Mouse (Mus musculus): ENCODE results near the gene Sidt2. TPM values are rescaled to one million over a fixed set of nuclear protein-coding genes. Genes with fewer than 3 reads are reported as not detected.

The Sidt2 gene
- total and polyA plus RNA-seq, 3 experiments, result 14.6 to 54.4 (median 25.7) TPM

DNA sequence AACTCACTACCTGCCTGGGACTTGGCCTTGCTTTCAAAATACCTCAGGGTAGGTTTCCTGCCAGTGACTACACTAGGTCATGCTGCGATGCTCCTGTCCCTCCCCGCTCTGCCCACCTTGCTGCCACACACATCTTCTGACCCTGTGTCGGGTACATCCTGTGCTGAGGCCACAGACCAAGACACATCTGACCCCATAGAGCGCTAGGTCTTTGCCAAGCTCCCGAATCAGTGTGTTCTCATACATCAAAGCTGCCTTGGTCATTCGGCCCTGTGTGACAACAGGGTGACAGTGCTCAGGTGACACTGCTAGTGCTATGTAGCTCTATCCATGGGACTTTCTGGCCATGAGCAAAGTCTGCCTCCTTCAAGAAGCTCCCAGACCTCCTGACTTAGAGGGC, 15.3 kb downstream of the Sidt2 start:
- DNase-seq (ENCODE audit: low spot score) (no peak), ATAC-seq (ENCODE audit: extremely low read depth, insufficient number of reproducible peaks, low FRiP score, poor library complexity, severe bottlenecking) (no peak)
- H3K4me3 ChIP-seq (ENCODE audit: low read depth, low read length), result no peak overlapping the region
- H3K4me1 ChIP-seq (ENCODE audit: insufficient read depth, low read depth, low read length), result peaks cover 26% of the 10 kb centered on the region
- peaks cover 72% of the 10 kb centered on the region for H3K36me3 ChIP-seq (replicated peaks)
- no peaks in the 10 kb centered on the region for H3K9me3 ChIP-seq (replicated peaks)
- H3K27me3 ChIP-seq (ENCODE audit: insufficient read depth, low read length), result no peaks in the 10 kb centered on the region
- TF ChIP-seq GATA1 (IDR thresholded peaks at IDR 0.05; ENCODE audit: borderline replicate concordance, low read length) (no peak), CTCF (IDR thresholded peaks at IDR 0.05; ENCODE audit: low read depth, low read length) (no peak), POLR2AphosphoS5 (IDR thresholded peaks at IDR 0.05; ENCODE audit: insufficient replicate concordance, low read depth, low read length) (no peak), GATA2 (IDR thresholded peaks at IDR 0.05; ENCODE audit: borderline replicate concordance, low read depth, low read length) (no peak), TAL1 (conservative IDR thresholded peaks at IDR 0.05; ENCODE audit: low read depth, low read length) (no peak)

GRCm38 (mm10) chr9:45938952-45939637, 16.0 kb downstream of the Sidt2 start:
- no peak overlapping the region for H3K4me3 ChIP-seq (ENCODE audit: low read depth, low read length)
- H3K36me3 ChIP-seq (replicated peaks), result peaks cover 65% of the 10 kb centered on the region
- ATAC-seq (ENCODE audit: extremely low read depth, insufficient number of reproducible peaks, low FRiP score, poor library complexity, severe bottlenecking) (no peak), DNase-seq (ENCODE audit: low spot score) (no peak)
- H3K27me3 ChIP-seq (ENCODE audit: insufficient read depth, low read length), result 0 out of 2 replicates have a peak, but pooled peaks cover 2% of the 10 kb centered on the region
- no peaks in the 10 kb centered on the region for H3K9me3 ChIP-seq (replicated peaks)
- peaks cover 20% of the 10 kb centered on the region for H3K4me1 ChIP-seq (ENCODE audit: insufficient read depth, low read depth, low read length)
- TF ChIP-seq GATA1 (IDR thresholded peaks at IDR 0.05; ENCODE audit: borderline replicate concordance, low read length) (no peak), POLR2AphosphoS5 (IDR thresholded peaks at IDR 0.05; ENCODE audit: insufficient replicate concordance, low read depth, low read length) (no peak), GATA2 (IDR thresholded peaks at IDR 0.05; ENCODE audit: borderline replicate concordance, low read depth, low read length) (no peak), CTCF (IDR thresholded peaks at IDR 0.05; ENCODE audit: low read depth, low read length) (no peak)

DNA sequence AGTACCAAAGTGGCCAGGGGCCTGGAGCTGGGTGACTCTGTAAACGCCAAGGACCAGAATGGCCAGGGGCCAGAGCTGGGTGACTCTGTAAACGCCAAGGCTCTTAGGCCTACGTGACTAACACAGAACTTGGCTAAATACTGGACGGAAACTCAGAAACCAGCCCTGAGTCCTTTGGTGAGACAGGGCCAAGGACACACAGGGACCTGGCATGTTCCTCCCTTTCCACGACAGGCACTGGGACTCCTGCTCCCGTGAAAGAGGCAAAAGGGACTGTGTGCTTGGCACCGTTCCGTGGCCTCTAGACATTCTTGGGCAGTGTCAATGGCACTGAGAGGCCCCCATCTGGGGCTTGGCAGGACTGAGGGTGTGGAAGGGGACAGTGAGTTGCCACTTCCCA, 17.0 kb downstream of the Sidt2 start:
- no peak for DNase-seq (ENCODE audit: low spot score)
- H3K9me3 ChIP-seq (replicated peaks), result no peaks in the 10 kb centered on the region
- TF ChIP-seq TAL1 (conservative IDR thresholded peaks at IDR 0.05; ENCODE audit: low read depth, low read length), result no peak
- TF ChIP-seq GATA2 (IDR thresholded peaks at IDR 0.05; ENCODE audit: borderline replicate concordance, low read depth, low read length), result no peak
- TF ChIP-seq GATA1 (IDR thresholded peaks at IDR 0.05; ENCODE audit: borderline replicate concordance, low read length), result no peak
- no peak for TF ChIP-seq POLR2AphosphoS5 (IDR thresholded peaks at IDR 0.05; ENCODE audit: insufficient replicate concordance, low read depth, low read length)
- no peak for TF ChIP-seq CTCF (IDR thresholded peaks at IDR 0.05; ENCODE audit: low read depth, low read length)
- H3K4me1 ChIP-seq (ENCODE audit: insufficient read depth, low read depth, low read length), result peaks cover 14% of the 10 kb centered on the region
- no peak for ATAC-seq (ENCODE audit: extremely low read depth, insufficient number of reproducible peaks, low FRiP score, poor library complexity, severe bottlenecking)
- H3K36me3 ChIP-seq (replicated peaks), result peaks cover 56% of the 10 kb centered on the region
- no peak overlapping the region for H3K4me3 ChIP-seq (ENCODE audit: low read depth, low read length)
- 0 out of 2 replicates have a peak, but pooled peaks cover 2% of the 10 kb centered on the region for H3K27me3 ChIP-seq (ENCODE audit: insufficient read depth, low read length)

DNA sequence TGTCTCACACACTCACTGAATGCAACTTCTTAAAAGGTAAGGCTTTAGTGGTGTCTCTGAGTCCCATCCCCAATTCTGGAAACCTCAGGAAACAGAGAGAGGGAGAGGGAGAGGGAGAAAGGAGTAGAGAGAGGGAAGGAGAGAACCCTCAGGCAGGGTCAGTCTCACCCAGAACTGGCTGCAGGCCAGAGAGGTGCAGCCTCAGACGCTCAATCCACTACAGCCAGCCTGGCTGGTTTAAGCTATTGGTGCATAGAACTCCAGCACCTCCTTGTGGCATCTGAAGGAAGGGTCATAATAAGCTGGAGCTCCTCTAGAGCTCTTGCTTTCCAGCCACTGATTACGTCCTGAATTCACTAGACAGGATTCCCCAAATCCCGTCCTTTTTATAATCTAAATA, 18.2 kb downstream of the Sidt2 start:
- H3K27me3 ChIP-seq (ENCODE audit: insufficient read depth, low read length), result 0 out of 2 replicates have a peak, but pooled peaks cover 2% of the 10 kb centered on the region
- ATAC-seq (ENCODE audit: extremely low read depth, insufficient number of reproducible peaks, low FRiP score, poor library complexity, severe bottlenecking) (0 out of 2 replicates have a peak, but pooled peaks have one; percentile 22), DNase-seq (ENCODE audit: low spot score) (peak; percentile 61)
- peaks cover 52% of the 10 kb centered on the region for H3K36me3 ChIP-seq (replicated peaks)
- H3K9me3 ChIP-seq (replicated peaks), result no peaks in the 10 kb centered on the region
- no peak overlapping the region for H3K4me3 ChIP-seq (ENCODE audit: low read depth, low read length)
- TF ChIP-seq POLR2AphosphoS5 (IDR thresholded peaks at IDR 0.05; ENCODE audit: insufficient replicate concordance, low read depth, low read length) (no peak), CTCF (IDR thresholded peaks at IDR 0.05; ENCODE audit: low read depth, low read length) (peak; percentile 48; the same call in 1 of the 2 replicates), GATA2 (IDR thresholded peaks at IDR 0.05; ENCODE audit: borderline replicate concordance, low read depth, low read length) (no peak), GATA1 (IDR thresholded peaks at IDR 0.05; ENCODE audit: borderline replicate concordance, low read length) (no peak), TAL1 (conservative IDR thresholded peaks at IDR 0.05; ENCODE audit: low read depth, low read length) (no peak)
- peaks cover 3% of the 10 kb centered on the region for H3K4me1 ChIP-seq (ENCODE audit: insufficient read depth, low read depth, low read length)

- peaks cover 51% of the 10 kb centered on the region for H3K36me3 ChIP-seq (replicated peaks)
- H3K9me3 ChIP-seq (replicated peaks), result no peaks in the 10 kb centered on the region
- H3K4me3 ChIP-seq (ENCODE audit: low read depth, low read length), result no peak within 1 kb of the TSS
- DNase-seq (ENCODE audit: low spot score) (no peak), ATAC-seq (ENCODE audit: extremely low read depth, insufficient number of reproducible peaks, low FRiP score, poor library complexity, severe bottlenecking) (no peak)
- TF ChIP-seq GATA1 (IDR thresholded peaks at IDR 0.05; ENCODE audit: borderline replicate concordance, low read length), result no peak
- TF ChIP-seq GATA2 (IDR thresholded peaks at IDR 0.05; ENCODE audit: borderline replicate concordance, low read depth, low read length), result no peak
- no peak for TF ChIP-seq POLR2AphosphoS5 (IDR thresholded peaks at IDR 0.05; ENCODE audit: insufficient replicate concordance, low read depth, low read length)
- no peak for TF ChIP-seq CTCF (IDR thresholded peaks at IDR 0.05; ENCODE audit: low read depth, low read length)
- no peak for TF ChIP-seq TAL1 (conservative IDR thresholded peaks at IDR 0.05; ENCODE audit: low read depth, low read length)
- peaks cover 3% of the 10 kb centered on the region for H3K4me1 ChIP-seq (ENCODE audit: insufficient read depth, low read depth, low read length)
- H3K27me3 ChIP-seq (ENCODE audit: insufficient read depth, low read length), result 0 out of 2 replicates have a peak, but pooled peaks cover 2% of the 10 kb centered on the region
Observed at GRCm38 (mm10) chr9:45935628-45936210, 19.3 kb downstream of the Sidt2 start, which contains the start of gene Tagln. Tagln (minus strand) TSS chr9:45936058.
